Mouse (Mus musculus): Measurements from ENCODE around the gene Cars2. TPM values are rescaled to one million over a fixed set of nuclear protein-coding genes. Genes with fewer than 3 reads are reported as not detected.

Gene Cars2
- polyA plus RNA-seq (2015; fragmentation: Nextera tagmentation; extraction: Ambion mirVana) = 10.0 and 12.6 TPM in 2 replicates

DNA sequence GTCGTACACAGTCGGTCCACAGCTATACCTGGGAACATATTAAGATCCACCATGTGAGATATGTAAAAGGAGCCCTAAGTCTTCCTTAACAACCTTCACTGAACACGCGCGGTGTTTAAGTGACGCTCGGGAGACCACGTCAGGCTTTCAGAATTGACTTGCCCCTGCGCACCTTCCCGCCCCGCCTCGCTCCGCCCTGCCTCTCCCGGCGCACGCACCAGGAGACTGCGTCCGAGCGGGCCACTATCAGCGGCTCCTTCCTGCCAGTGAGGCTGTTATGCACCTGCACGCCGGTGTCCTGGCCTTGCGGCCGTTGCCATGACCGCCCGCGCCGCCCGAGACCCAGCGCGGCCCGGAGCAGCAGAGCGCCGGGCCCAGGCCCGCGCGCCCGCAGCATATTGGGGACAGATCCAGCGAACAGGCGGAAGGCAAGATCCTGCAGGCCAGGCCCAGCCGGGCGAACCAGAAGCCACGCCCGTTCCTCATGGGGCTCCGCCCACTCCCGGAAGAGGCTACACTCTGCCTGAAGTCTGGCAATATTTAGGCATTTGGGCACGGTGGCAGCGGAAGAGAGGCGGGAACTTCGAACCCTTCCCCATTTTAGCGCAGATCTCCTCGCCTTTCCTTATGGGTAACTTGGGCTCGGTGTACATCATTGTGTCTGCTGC is at the start of gene Cars2:
Gene Cars2 (minus strand): TSS at position 503 of the 668 bp plus-strand sequence.
- Histone ChIP-seq H3K9me3 (ENCODE audit: control insufficient read depth) (no peaks in the 10 kb centered on the region), H3K27me3 (replicated peaks; ENCODE audit: control insufficient read depth, insufficient read depth, low read length) (no peaks in the 10 kb centered on the region)
- under 1% methylated on average over 53 of the region's 53 CpGs for WGBS

GRCm38 (mm10) chr8:11593222-11593884 is 42.8 kb upstream of the Cars2 start:
- 46% methylated on average over 12 of the region's 12 CpGs for WGBS
- H3K4me2 ChIP-seq (replicated peaks; ENCODE audit: low read depth) = no peak overlapping the region
- H3K9me3 ChIP-seq (ENCODE audit: control insufficient read depth) = no peaks in the 10 kb centered on the region
- no peaks in the 10 kb centered on the region for H3K4me1 ChIP-seq (replicated peaks; ENCODE audit: control insufficient read depth, insufficient read depth, low read length)
- H3K27me3 ChIP-seq (replicated peaks; ENCODE audit: control insufficient read depth, insufficient read depth, low read length) = no peaks in the 10 kb centered on the region
- TF ChIP-seq CTCF (IDR thresholded peaks at IDR 0.05; ENCODE audit: low read depth) = no peak
- no peak overlapping the region for H3K9ac ChIP-seq (ENCODE audit: low read depth, low read length)
- H3K4me3 ChIP-seq (ENCODE audit: low read depth, low read length) = no peak overlapping the region
- ATAC-seq = no peak
- H3K36me3 ChIP-seq (ENCODE audit: control insufficient read depth, insufficient read depth) = no peaks in the 10 kb centered on the region
- H3K27ac ChIP-seq (ENCODE audit: low read depth, low read length) = no peak overlapping the region

More for the DNA sequence above, at the start of gene Cars2:
- Histone ChIP-seq H3K27ac (ENCODE audit: low read depth, low read length) (peak within 1 kb of the TSS; percentile 87), H3K9ac (ENCODE audit: low read depth, low read length) (peak within 1 kb of the TSS; percentile 76), H3K4me3 (ENCODE audit: low read depth, low read length) (peak within 1 kb of the TSS; percentile 69), H3K4me1 (replicated peaks; ENCODE audit: control insufficient read depth, insufficient read depth, low read length) (0 out of 2 replicates have a peak, but pooled peaks cover 4% of the 10 kb centered on the region), H3K36me3 (ENCODE audit: control insufficient read depth, insufficient read depth) (peaks cover 8% of the 10 kb centered on the region; the same call in 1 of the 2 replicates), H3K4me2 (replicated peaks; ENCODE audit: low read depth) (peak within 1 kb of the TSS; percentile 91)
- ATAC-seq = peak; percentile 76
- TF ChIP-seq CTCF (IDR thresholded peaks at IDR 0.05; ENCODE audit: low read depth) = peak; percentile 5; the same call in 1 of the 2 replicates

DNA sequence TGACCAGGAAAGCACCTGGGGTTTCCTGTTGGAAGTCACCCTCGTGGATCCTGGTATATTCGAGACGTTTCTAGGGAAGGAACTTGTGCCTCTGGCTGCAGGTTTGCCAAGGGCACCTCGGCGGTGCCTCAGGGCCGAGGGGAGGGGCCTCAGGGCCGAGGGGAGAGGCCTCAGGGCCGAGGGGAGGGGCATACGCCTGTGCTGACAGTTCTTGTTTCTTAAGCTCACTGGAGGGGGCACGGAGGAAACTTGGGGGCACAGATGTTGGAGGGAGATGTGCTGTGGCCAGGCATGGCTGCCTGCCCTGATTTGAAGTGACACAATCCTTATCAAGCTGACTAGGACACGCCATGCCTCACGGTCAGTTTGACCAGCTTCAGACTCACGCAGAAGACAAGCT is 41.7 kb upstream of the Cars2 start:
- no peak overlapping the region for H3K9ac ChIP-seq (ENCODE audit: low read depth, low read length)
- no peak for TF ChIP-seq CTCF (IDR thresholded peaks at IDR 0.05; ENCODE audit: low read depth)
- 0 out of 2 replicates have a peak overlapping the region, but pooled peaks have one; percentile 13 for H3K4me2 ChIP-seq (replicated peaks; ENCODE audit: low read depth)
- H3K4me1 ChIP-seq (replicated peaks; ENCODE audit: control insufficient read depth, insufficient read depth, low read length) = no peaks in the 10 kb centered on the region
- no peak for ATAC-seq
- no peaks in the 10 kb centered on the region for H3K9me3 ChIP-seq (ENCODE audit: control insufficient read depth)
- H3K4me3 ChIP-seq (ENCODE audit: low read depth, low read length) = no peak overlapping the region
- no peaks in the 10 kb centered on the region for H3K36me3 ChIP-seq (ENCODE audit: control insufficient read depth, insufficient read depth)
- no peaks in the 10 kb centered on the region for H3K27me3 ChIP-seq (replicated peaks; ENCODE audit: control insufficient read depth, insufficient read depth, low read length)
- no peak overlapping the region for H3K27ac ChIP-seq (ENCODE audit: low read depth, low read length)
- 35% methylated on average over 13 of the region's 13 CpGs for WGBS

- no peak overlapping the region for H3K27ac ChIP-seq (ENCODE audit: low read depth, low read length)
- H3K27me3 ChIP-seq (replicated peaks; ENCODE audit: control insufficient read depth, insufficient read depth, low read length) = no peaks in the 10 kb centered on the region
- H3K4me2 ChIP-seq (replicated peaks; ENCODE audit: low read depth) = no peak overlapping the region
- H3K4me3 ChIP-seq (ENCODE audit: low read depth, low read length) = no peak overlapping the region
- ATAC-seq = no peak
- no peak for TF ChIP-seq CTCF (IDR thresholded peaks at IDR 0.05; ENCODE audit: low read depth)
- no peaks in the 10 kb centered on the region for H3K36me3 ChIP-seq (ENCODE audit: control insufficient read depth, insufficient read depth)
- no peaks in the 10 kb centered on the region for H3K9me3 ChIP-seq (ENCODE audit: control insufficient read depth)
- 83% methylated on average over 4 of the region's 4 CpGs for WGBS
- H3K9ac ChIP-seq (ENCODE audit: low read depth, low read length) = no peak overlapping the region
- no peaks in the 10 kb centered on the region for H3K4me1 ChIP-seq (replicated peaks; ENCODE audit: control insufficient read depth, insufficient read depth, low read length)
Observed at GRCm38 (mm10) chr8:11591837-11592236, 41.3 kb upstream of the Cars2 start.

DNA sequence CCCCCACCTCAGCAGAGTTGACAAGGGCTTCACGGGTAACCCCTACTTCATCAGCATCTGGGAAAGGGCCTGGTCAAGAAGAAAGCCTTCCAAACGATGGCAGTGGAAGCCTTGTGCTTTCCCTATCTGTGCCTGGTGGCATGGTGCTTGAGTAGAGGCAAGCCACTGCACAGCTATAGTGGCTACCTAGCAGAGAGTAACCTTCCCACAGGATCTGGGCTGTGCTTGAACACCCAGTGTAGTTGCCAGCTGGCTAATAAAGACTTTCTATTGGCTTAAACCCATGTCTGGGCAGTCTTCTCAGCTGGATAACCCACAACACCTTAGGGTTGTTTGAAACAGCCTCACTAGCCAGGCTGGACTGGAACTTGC is 35.8 kb upstream of the Cars2 start:
- Histone ChIP-seq H3K9ac (ENCODE audit: low read depth, low read length) (no peak overlapping the region), H3K4me3 (ENCODE audit: low read depth, low read length) (no peak overlapping the region), H3K9me3 (ENCODE audit: control insufficient read depth) (0 out of 2 replicates have a peak, but pooled peaks cover 4% of the 10 kb centered on the region), H3K36me3 (ENCODE audit: control insufficient read depth, insufficient read depth) (no peaks in the 10 kb centered on the region), H3K4me2 (replicated peaks; ENCODE audit: low read depth) (no peak overlapping the region), H3K27ac (ENCODE audit: low read depth, low read length) (no peak overlapping the region), H3K27me3 (replicated peaks; ENCODE audit: control insufficient read depth, insufficient read depth, low read length) (no peaks in the 10 kb centered on the region), H3K4me1 (replicated peaks; ENCODE audit: control insufficient read depth, insufficient read depth, low read length) (no peaks in the 10 kb centered on the region)
- no peak for ATAC-seq
- 57% methylated on average over 2 of the region's 2 CpGs for WGBS
- no peak for TF ChIP-seq CTCF (IDR thresholded peaks at IDR 0.05; ENCODE audit: low read depth)

DNA sequence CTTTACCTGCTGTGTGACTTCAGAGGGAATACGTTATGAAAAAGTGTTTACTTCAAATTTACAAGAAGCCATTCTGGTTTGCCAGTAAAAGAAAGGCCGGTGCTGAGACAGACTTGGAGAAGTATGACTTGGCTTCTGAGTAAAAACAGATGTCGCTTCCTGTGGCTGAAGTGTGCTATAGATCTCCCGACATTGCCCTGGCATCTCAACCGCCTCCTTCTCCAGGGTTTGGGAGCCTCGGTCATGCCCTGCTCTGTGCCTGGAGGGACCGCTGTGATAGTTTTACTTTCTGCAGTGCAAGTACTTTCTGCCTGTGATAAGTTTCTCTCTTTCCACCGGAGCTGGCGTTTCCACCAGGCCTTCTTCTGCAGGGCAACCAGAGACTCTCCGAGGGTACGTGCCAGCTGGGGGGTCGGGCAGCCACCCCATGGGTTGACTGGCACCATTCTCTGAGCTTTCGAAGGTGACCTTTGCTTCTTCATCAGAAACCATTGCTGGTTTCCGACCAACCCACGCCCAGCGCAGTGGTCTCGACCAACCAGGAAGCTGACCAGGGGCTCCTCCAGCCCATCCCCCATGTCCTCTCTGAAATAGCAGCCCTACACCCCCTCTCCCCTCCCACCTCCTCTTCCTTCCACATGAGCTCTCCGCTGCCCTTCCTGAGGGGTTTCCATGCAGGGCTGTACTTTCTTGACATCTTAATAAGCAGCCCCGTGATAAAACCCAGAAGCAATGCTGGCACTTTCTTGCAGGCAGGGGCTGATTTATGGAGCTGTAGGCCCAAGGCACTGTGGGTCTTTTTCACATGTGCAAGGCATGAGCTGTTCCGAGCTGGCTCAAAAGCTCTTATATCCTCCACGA is 35.2 kb upstream of the Cars2 start:
- Histone ChIP-seq H3K4me3 (ENCODE audit: low read depth, low read length) (no peak overlapping the region), H3K27ac (ENCODE audit: low read depth, low read length) (no peak overlapping the region; the same call in 1 of the 2 replicates), H3K9ac (ENCODE audit: low read depth, low read length) (no peak overlapping the region), H3K27me3 (replicated peaks; ENCODE audit: control insufficient read depth, insufficient read depth, low read length) (no peaks in the 10 kb centered on the region), H3K4me1 (replicated peaks; ENCODE audit: control insufficient read depth, insufficient read depth, low read length) (no peaks in the 10 kb centered on the region), H3K36me3 (ENCODE audit: control insufficient read depth, insufficient read depth) (no peaks in the 10 kb centered on the region), H3K4me2 (replicated peaks; ENCODE audit: low read depth) (peak overlapping the region; percentile 39), H3K9me3 (ENCODE audit: control insufficient read depth) (0 out of 2 replicates have a peak, but pooled peaks cover 4% of the 10 kb centered on the region)
- WGBS = 58% methylated on average over 21 of the region's 21 CpGs
- no peak for ATAC-seq
- TF ChIP-seq CTCF (IDR thresholded peaks at IDR 0.05; ENCODE audit: low read depth) = no peak
